Mouse (Mus musculus) limb, embryonic 13.5 days (tissue): Measurements from ENCODE around the gene Ttc36. TPM values are rescaled to one million over a fixed set of nuclear protein-coding genes. Genes with fewer than 3 reads are reported as not detected.
"Not testable (repeated sequence)": the region's sequence is repeated elsewhere in the genome, so short reads cannot be mapped to it uniquely, and the experiment has no call there.

Source experiments
- ATAC-seq: fragments of 200-750 bp; cut with Nextera tagmentation; 2 replicates; pipeline ENCODE4 v1.8.0; 2017; ENCODE audit warnings: low read depth, moderate number of reproducible peaks, moderate TSS enrichment; ENCODE audit not compliant: low FRiP score
- H3K27ac ChIP-seq: fragments of 300-500 bp; sonication (generic); 2 replicates; pipeline ENCODE4 v1.5.1; 2015; ENCODE audit warnings: inconsistent platforms, mild to moderate bottlenecking, moderate library complexity
- H3K27me3 ChIP-seq: fragments of 300-500 bp; sonication (generic); 2 replicates; pipeline ENCODE4 v1.6.1; 2015; ENCODE audit warnings: mild to moderate bottlenecking, inconsistent platforms
- H3K36me3 ChIP-seq: fragments of 300-500 bp; sonication (generic); 2 replicates; pipeline ENCODE4 v1.6.1; 2015; ENCODE audit warnings: inconsistent platforms, mild to moderate bottlenecking, moderate library complexity
- H3K4me1 ChIP-seq: fragments of 300-500 bp; sonication (generic); 2 replicates; pipeline ENCODE4 v1.6.1; 2015; ENCODE audit warnings: inconsistent platforms
- H3K4me2 ChIP-seq: fragments of 300-500 bp; sonication (generic); replicated peaks from 2 replicates; pipeline ENCODE4 v1.6.1; 2015; ENCODE audit warnings: inconsistent platforms, mild to moderate bottlenecking, moderate library complexity
- H3K4me3 ChIP-seq: fragments of 300-500 bp; sonication (generic); 2 replicates; pipeline ENCODE4 v1.5.1; 2015; ENCODE audit warnings: moderate library complexity, mild to moderate bottlenecking, inconsistent platforms
- H3K9ac ChIP-seq: fragments of 300-500 bp; sonication (generic); 2 replicates; pipeline ENCODE4 v1.6.1; 2015; ENCODE audit warnings: mild to moderate bottlenecking, inconsistent platforms
- H3K9me3 ChIP-seq: fragments of 300-500 bp; sonication (generic); 2 replicates; pipeline ENCODE4 v1.6.1; 2016; ENCODE audit warnings: inconsistent platforms
- WGBS: fragments of 180-500 bp; shearing (Covaris S2); methylation state at CpG from one replicate; pipeline ENCODE4 v1.1.7; 2015; 5-methylcytosine and 5-hydroxymethylcytosine counted together
- polyA plus RNA-seq: library from polyadenylated mRNA; unstranded; fragments of >200 nt; fragmentation: Nextera tagmentation; extraction: Ambion mirVana; gene quantifications from 2 replicates; pipeline ENCODE4 v1.2.1, GENCODE M21; 2015

The Ttc36 gene
- polyA plus RNA-seq, 1 experiment from 2014 or later: not detected

DNA sequence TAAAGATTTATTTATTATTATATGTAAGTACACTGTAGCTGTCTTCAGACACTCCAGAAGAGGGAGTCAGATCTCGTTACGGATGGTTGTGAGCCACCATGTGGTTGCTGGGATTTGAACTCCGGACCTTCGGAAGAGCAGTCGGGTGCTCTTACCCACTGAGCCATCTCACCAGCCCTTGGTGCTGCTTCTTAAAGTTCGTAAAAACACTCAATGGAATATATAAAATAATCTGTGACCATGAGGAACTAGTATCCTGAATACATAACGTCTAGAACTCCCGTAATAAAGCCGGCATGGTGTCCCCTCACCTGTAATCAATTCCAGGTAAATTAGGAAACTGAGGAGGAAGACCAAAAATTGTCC lies 34.9 kb downstream of the Ttc36 start:
- not testable (repeated sequence) for ATAC-seq, H3K36me3 ChIP-seq, H3K27ac ChIP-seq, H3K9me3 ChIP-seq, H3K27me3 ChIP-seq, H3K9ac ChIP-seq
- WGBS: 31% methylated on average over 9 of the region's 9 CpGs
- Histone ChIP-seq H3K4me2 (peak overlapping the region; percentile 77), H3K4me3 (peak overlapping the region; percentile 96), H3K4me1 (peaks cover 19% of the 10 kb centered on the region)

- H3K27me3 ChIP-seq: no peaks in the 10 kb centered on the region
- peak; percentile 93 for ATAC-seq
These were observed 35.5 kb downstream of the Ttc36 start, which contains the start of the genes Arcn1 and Ift46 for GRCm38 (mm10) chr9:44767101-44768028. TSS of gene Arcn1 (minus strand) at chr9:44767845. TSS of gene Ift46 (plus strand) at chr9:44767908.

DNA sequence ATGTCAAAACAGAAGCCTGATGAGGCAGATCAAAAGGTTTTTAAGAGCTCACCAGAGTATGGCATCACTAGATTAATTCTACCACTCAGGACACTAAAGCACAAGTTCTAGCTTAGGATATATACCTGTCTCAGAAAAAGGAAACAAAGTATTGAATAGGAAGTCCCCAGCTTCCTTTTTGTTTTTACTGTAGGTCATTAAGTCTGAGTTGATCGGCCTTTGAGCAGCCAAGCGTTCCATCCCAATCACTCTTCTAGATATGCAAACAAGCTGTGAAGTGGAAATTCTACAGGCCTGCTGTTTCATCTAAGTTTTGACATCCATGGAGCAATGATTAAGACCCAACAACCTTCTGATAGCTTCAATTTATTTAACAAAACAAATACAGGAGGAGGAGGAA lies 42.0 kb downstream of the Ttc36 start:
- H3K4me3 ChIP-seq: no peak overlapping the region
- no peak for ATAC-seq
- H3K4me2 ChIP-seq: no peak overlapping the region
- 87% methylated on average over 2 of the region's 2 CpGs for WGBS
- no peaks in the 10 kb centered on the region for H3K9me3 ChIP-seq
- H3K27me3 ChIP-seq: no peaks in the 10 kb centered on the region
- peaks cover 45% of the 10 kb centered on the region for H3K36me3 ChIP-seq
- H3K9ac ChIP-seq: no peak overlapping the region
- peaks cover 14% of the 10 kb centered on the region for H3K4me1 ChIP-seq
- no peak overlapping the region for H3K27ac ChIP-seq

More at GRCm38 (mm10) chr9:44767101-44768028, 35.5 kb downstream of the Ttc36 start, which contains the start of the genes Arcn1 and Ift46:
- H3K4me3 ChIP-seq: peak within 1 kb of the TSS; percentile 96
- WGBS: under 1% methylated on average over 59 of the region's 82 CpGs
- peaks cover 19% of the 10 kb centered on the region for H3K4me1 ChIP-seq
- H3K36me3 ChIP-seq: no peaks in the 10 kb centered on the region
- H3K4me2 ChIP-seq: peak within 1 kb of the TSS; percentile 77
- H3K9me3 ChIP-seq: no peaks in the 10 kb centered on the region
- peak within 1 kb of the TSS; percentile 97 for H3K9ac ChIP-seq
- H3K27ac ChIP-seq: peak within 1 kb of the TSS; percentile 96

Other genes with a start within 250 kb of the Ttc36 start
- gene Cxcr5, start 241.2 kb downstream of the Ttc36 start, polyA plus RNA-seq: 0.09 TPM in 1 of 2 replicates, not detected in the other
- 25.8 and 26.0 TPM in 2 replicates for gene Ddx6, start 198.2 kb downstream of the Ttc36 start, polyA plus RNA-seq
- gene Treh, start 129.8 kb downstream of the Ttc36 start, polyA plus RNA-seq: not detected in 2 replicates
- 45.3 and 46.1 TPM in 2 replicates for gene Phldb1, start 67.9 kb downstream of the Ttc36 start, polyA plus RNA-seq
- 207 and 225 TPM in 2 replicates for gene Arcn1, start 35.2 kb downstream of the Ttc36 start, polyA plus RNA-seq
- 146 and 152 TPM in 2 replicates for gene Ift46, start 35.2 kb downstream of the Ttc36 start, polyA plus RNA-seq
- gene Tmem25, start 3.8 kb downstream of the Ttc36 start, polyA plus RNA-seq: 4.9 and 5.1 TPM in 2 replicates
- 18.0 and 20.3 TPM in 2 replicates for gene Kmt2a, start 78.2 kb upstream of the Ttc36 start, polyA plus RNA-seq
- 613 and 626 TPM in 2 replicates for gene Atp5l, start 117.7 kb upstream of the Ttc36 start, polyA plus RNA-seq
- 27.0 and 27.3 TPM in 2 replicates for gene Ube4a, start 162.5 kb upstream of the Ttc36 start, polyA plus RNA-seq
- 0.50 and 0.61 TPM in 2 replicates for gene Cd3g, start 177.4 kb upstream of the Ttc36 start, polyA plus RNA-seq
- gene Cd3d, start 178.7 kb upstream of the Ttc36 start, polyA plus RNA-seq: 0.15 TPM in 1 of 2 replicates, not detected in the other
- gene Cd3e, start 206.6 kb upstream of the Ttc36 start, polyA plus RNA-seq: not detected in 2 replicates
- 16.5 and 19.7 TPM in 2 replicates for gene Mpzl2, start 236.7 kb upstream of the Ttc36 start, polyA plus RNA-seq